Mouse (Mus musculus) CH12.LX (cell line): ENCODE data around the gene Amd1.

Source experiments
- GABPA ChIP-seq: IDR thresholded peaks from 2 replicates; pipeline ENCODE4 v1.6.1; 2012; ENCODE audit warnings: low read depth, low read length, improper control_type of control experiment, inconsistent platforms; ENCODE audit not compliant: insufficient replicate concordance
- MAX ChIP-seq: IDR thresholded peaks from 2 replicates; pipeline ENCODE4 v1.6.1; 2011; ENCODE audit warnings: low read length, improper control_type of control experiment
- MEF2A ChIP-seq: IDR thresholded peaks from 2 replicates; pipeline ENCODE4 v1.6.1; 2014; ENCODE audit warnings: low read depth, mild to moderate bottlenecking, inconsistent platforms, low read length, improper control_type of control experiment, borderline replicate concordance
- NRF1 ChIP-seq: IDR thresholded peaks from 2 replicates; pipeline ENCODE4 v1.6.1; 2014; ENCODE audit warnings: low read depth, mild to moderate bottlenecking, inconsistent platforms, low read length, improper control_type of control experiment, moderate library complexity
- POLR2A ChIP-seq: IDR thresholded peaks from 2 replicates; pipeline ENCODE4 v1.6.1; 2011; ENCODE audit warnings: low read depth, mild to moderate bottlenecking, improper control_type of control experiment, low read length

DNA sequence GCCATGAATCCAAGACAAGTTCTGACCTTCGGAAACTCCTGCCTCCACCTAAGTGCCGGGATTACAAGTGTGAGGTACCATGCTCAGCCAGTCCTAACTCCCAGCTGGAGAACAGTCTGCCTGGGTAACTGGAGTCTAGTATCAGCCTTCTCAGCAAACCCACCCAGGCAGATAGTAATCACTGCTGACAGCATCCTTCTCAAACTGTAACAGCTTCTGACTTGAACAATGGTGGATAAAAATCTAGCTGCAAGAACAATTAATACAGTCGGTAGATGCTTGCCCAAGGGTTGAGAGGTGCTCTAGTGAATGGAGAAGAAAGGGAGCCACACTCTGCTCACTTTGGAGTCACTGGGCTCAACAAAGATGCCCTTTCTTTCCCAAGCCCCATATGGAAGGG is 30.8 kb downstream of the Amd1 start:
- no peak for TF ChIP-seq MEF2A
- no peak for TF ChIP-seq MAX
- TF ChIP-seq NRF1: no peak
- no peak for TF ChIP-seq POLR2A
- TF ChIP-seq GABPA: no peak
